Mouse (Mus musculus) neural tube, embryonic 11.5 days (tissue): ENCODE results near the gene Arhgef5. TPM values are rescaled to one million over a fixed set of nuclear protein-coding genes. Genes with fewer than 3 reads are reported as not detected.

ENCODE experiments used
- ATAC-seq: fragments of 200-750 bp; cut with Nextera tagmentation; 2 replicates; pipeline ENCODE4 v1.8.0; 2017; ENCODE audit warnings: moderate number of reproducible peaks, mild to moderate bottlenecking, moderate TSS enrichment, moderate library complexity; ENCODE audit not compliant: insufficient read depth, low FRiP score, low TSS enrichment
- DNase-seq: peaks from one replicate; pipeline ENCODE4 v3.0.0-alpha.2; 2015; ENCODE audit warnings: low spot score
- H3K27ac ChIP-seq: fragments of 300-500 bp; sonication (generic); 2 replicates; pipeline ENCODE4 v1.5.1; 2014; ENCODE audit warnings: low read depth, mild to moderate bottlenecking, low read length
- H3K27me3 ChIP-seq: fragments of 300-500 bp; sonication (generic); 2 replicates; pipeline ENCODE4 v1.6.1; 2014; ENCODE audit warnings: mild to moderate bottlenecking, low read length, mixed read lengths; ENCODE audit not compliant: control insufficient read depth, insufficient read depth
- H3K36me3 ChIP-seq: fragments of 300-500 bp; sonication (generic); 2 replicates; pipeline ENCODE4 v1.6.1; 2014; ENCODE audit warnings: mild to moderate bottlenecking, low read length, moderate library complexity, mixed read lengths; ENCODE audit not compliant: control insufficient read depth, insufficient read depth
- H3K4me1 ChIP-seq: fragments of 300-500 bp; sonication (generic); 2 replicates; pipeline ENCODE4 v1.6.1; 2014; ENCODE audit warnings: low read length, mixed read lengths; ENCODE audit not compliant: control insufficient read depth, insufficient read depth
- H3K4me2 ChIP-seq: fragments of 300-500 bp; sonication (generic); 2 replicates; pipeline ENCODE4 v1.6.1; 2014; ENCODE audit warnings: low read depth, mild to moderate bottlenecking, moderate library complexity
- H3K4me3 ChIP-seq: fragments of 300-500 bp; sonication (generic); 2 replicates; pipeline ENCODE4 v1.5.1; 2014; ENCODE audit warnings: low read depth, low read length
- H3K9ac ChIP-seq: fragments of 300-500 bp; sonication (generic); 2 replicates; pipeline ENCODE4 v1.6.1; 2014; ENCODE audit warnings: mild to moderate bottlenecking, low read length
- H3K9me3 ChIP-seq: fragments of 300-500 bp; sonication (generic); 2 replicates; pipeline ENCODE4 v1.6.1; 2016; ENCODE audit warnings: low read length; ENCODE audit not compliant: control insufficient read depth
- WGBS: fragments of 180-500 bp; shearing (Covaris S2); extraction: QIAGEN DNeasy Blood & Tissue Kit; methylation state at CpG from one replicate; pipeline ENCODE4 v1.1.7; 2014; 5-methylcytosine and 5-hydroxymethylcytosine counted together
- polyA plus RNA-seq: library from polyadenylated mRNA; unstranded; fragments of >200 nt; fragmentation: Nextera tagmentation; extraction: Ambion mirVana; gene quantifications from 2 replicates; pipeline ENCODE4 v1.2.1, GENCODE M21; 2014

Gene Arhgef5
- polyA plus RNA-seq, 1 experiment from 2014 or later: 2.6 TPM

DNA sequence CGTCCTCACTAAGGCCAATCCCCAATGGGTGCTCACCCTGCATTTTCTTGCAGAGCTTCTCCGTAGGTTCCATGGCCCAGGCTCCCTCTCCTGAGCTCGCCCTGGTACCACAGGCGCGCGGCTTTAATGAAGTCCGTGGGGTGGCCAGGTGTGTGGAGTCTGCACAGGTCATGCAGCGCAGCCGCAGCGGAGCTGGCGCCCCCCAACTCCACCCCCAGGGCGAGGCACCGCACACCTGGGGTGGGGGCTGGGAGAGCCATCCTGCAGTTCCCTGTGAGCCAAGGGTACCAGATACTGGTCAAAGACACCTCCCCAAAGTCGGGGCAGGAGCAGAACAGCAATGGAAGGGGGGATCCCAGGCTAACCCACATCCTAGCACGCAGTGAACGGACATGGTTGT, 44.1 kb downstream of the Arhgef5 start, which contains the start of gene Nobox:
Gene Nobox, minus strand, starts transcription at position 101 of the 400 bp plus-strand sequence.
- WGBS: 61% methylated on average over 16 of the region's 16 CpGs
- Histone ChIP-seq H3K36me3 (no peaks in the 10 kb centered on the region), H3K27ac (no peak within 1 kb of the TSS), H3K27me3 (no peaks in the 10 kb centered on the region), H3K4me3 (no peak within 1 kb of the TSS), H3K9ac (no peak within 1 kb of the TSS), H3K4me2 (no peak within 1 kb of the TSS), H3K9me3 (no peaks in the 10 kb centered on the region), H3K4me1 (no peaks in the 10 kb centered on the region)
- no peak for ATAC-seq
- DNase-seq: no peak

DNA sequence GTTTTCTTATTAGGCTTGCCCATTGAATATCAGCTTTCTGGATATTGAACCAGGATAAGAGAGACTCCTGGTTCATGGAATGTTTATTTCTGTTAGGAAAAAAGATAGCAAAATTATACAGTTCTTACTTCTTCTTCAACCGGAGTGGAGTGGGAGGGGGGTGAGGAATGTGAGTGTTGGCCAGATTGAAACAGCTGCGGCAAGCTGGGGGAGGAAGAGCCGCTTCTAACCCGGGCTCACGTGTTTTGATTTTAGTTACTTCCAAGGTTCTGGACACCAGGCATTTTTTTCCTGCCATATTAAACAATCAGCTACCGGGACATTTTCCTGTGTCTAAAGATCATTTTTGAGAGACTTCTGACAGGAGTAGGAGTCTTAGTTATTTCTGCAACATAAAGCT, 44.7 kb downstream of the Arhgef5 start:
- 66% methylated on average over 6 of the region's 6 CpGs for WGBS

DNA sequence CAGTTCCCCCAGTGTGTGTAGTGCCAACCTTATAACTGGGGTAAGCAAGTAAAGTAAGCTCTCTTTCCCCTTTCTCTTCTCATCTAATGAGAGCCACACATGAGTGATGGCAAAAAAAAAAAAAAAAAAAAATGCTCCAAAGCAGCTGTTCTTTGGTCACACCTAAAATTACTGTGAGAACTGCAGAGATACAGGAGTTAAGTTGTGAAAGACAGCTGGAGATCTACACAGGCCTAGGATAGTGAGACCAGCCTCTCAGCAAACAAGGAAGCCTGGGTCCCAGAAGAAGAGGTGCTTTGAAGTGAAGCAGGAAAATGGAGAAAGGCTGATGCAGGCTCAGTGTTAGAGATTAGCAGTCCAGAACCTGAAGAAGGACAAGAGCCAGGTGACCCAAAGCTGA, 47.2 kb downstream of the Arhgef5 start:
- Histone ChIP-seq H3K4me2 (no peak overlapping the region), H3K27ac (no peak overlapping the region), H3K9ac (no peak overlapping the region), H3K9me3 (no peaks in the 10 kb centered on the region), H3K4me3 (no peak overlapping the region), H3K4me1 (no peaks in the 10 kb centered on the region), H3K27me3 (no peaks in the 10 kb centered on the region), H3K36me3 (no peaks in the 10 kb centered on the region)
- ATAC-seq: no peak
- DNase-seq: no peak

More for the DNA sequence above, 44.7 kb downstream of the Arhgef5 start:
- no peak overlapping the region for H3K27ac ChIP-seq
- H3K9ac ChIP-seq: no peak overlapping the region
- H3K9me3 ChIP-seq: no peaks in the 10 kb centered on the region
- H3K27me3 ChIP-seq: no peaks in the 10 kb centered on the region
- no peak overlapping the region for H3K4me3 ChIP-seq
- ATAC-seq (no peak), DNase-seq (no peak)
- no peaks in the 10 kb centered on the region for H3K4me1 ChIP-seq
- no peaks in the 10 kb centered on the region for H3K36me3 ChIP-seq
- no peak overlapping the region for H3K4me2 ChIP-seq

DNA sequence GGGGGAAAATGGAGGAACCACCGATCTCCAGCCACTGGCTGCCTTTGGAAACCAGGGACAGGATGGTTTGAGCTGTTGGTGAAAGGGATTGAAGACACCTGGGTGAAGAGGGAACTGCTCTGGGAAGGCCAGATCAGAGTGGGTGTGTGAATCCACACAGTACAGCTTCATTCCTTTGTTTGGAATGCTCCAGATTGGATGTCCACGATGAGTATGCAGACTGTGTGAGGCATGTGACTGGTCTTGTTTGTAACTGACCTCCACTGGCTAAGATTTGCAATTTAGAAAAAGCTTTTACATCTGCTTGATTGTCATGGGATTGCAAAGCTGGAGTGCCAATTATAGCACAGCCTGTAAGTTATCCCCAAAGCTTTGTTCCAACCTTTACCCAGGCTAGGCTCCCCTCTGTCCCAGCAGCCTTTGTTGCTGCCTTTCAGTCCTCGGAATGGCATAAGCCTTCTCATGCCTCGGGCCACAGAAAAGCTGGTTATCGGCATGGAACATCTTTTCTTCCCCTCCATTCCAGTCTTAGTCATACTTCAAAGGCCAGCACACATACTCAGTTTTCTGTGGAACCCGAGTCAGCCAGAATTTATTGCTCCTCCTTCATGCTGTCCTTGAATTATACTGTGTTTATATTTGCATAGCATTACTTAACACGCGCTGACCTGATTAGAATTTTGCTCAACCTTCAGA, 47.7 kb downstream of the Arhgef5 start:
- 70% methylated on average over 8 of the region's 8 CpGs for WGBS
- no peaks in the 10 kb centered on the region for H3K9me3 ChIP-seq
- no peaks in the 10 kb centered on the region for H3K27me3 ChIP-seq
- no peak overlapping the region for H3K4me2 ChIP-seq
- peak; percentile 42; the same call in 1 of the 2 replicates for ATAC-seq
- no peak for DNase-seq
- no peaks in the 10 kb centered on the region for H3K4me1 ChIP-seq
- H3K4me3 ChIP-seq: no peak overlapping the region
- H3K27ac ChIP-seq: no peak overlapping the region
- no peak overlapping the region for H3K9ac ChIP-seq
- no peaks in the 10 kb centered on the region for H3K36me3 ChIP-seq

DNA sequence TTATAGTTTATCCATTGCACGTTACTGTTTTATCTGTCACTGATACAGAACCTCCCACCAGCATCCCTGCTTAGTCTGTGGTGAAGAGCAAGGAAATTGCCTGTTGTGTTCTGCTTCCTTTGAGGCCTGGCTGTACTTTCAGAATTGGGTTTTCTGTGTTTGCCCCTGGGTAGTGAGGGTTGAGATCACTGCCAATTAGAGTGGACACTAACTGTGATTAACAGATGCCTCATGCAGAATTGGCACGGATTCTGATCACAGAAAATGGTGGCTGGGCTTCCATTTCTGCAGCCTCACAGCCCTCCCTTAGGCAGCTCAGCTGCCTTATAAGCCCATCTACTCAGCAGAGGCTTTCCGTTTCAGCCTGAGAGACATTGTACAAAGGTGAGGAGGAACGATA, 68.1 kb downstream of the Arhgef5 start:
- no peak overlapping the region for H3K9ac ChIP-seq
- no peaks in the 10 kb centered on the region for H3K36me3 ChIP-seq
- no peaks in the 10 kb centered on the region for H3K4me1 ChIP-seq
- ATAC-seq: no peak
- H3K27me3 ChIP-seq: no peaks in the 10 kb centered on the region
- no peaks in the 10 kb centered on the region for H3K9me3 ChIP-seq
- H3K4me3 ChIP-seq: no peak overlapping the region
- DNase-seq: no peak
- no peak overlapping the region for H3K27ac ChIP-seq
- no peak overlapping the region for H3K4me2 ChIP-seq
- WGBS: 86% methylated on average over 4 of the region's 4 CpGs

DNA sequence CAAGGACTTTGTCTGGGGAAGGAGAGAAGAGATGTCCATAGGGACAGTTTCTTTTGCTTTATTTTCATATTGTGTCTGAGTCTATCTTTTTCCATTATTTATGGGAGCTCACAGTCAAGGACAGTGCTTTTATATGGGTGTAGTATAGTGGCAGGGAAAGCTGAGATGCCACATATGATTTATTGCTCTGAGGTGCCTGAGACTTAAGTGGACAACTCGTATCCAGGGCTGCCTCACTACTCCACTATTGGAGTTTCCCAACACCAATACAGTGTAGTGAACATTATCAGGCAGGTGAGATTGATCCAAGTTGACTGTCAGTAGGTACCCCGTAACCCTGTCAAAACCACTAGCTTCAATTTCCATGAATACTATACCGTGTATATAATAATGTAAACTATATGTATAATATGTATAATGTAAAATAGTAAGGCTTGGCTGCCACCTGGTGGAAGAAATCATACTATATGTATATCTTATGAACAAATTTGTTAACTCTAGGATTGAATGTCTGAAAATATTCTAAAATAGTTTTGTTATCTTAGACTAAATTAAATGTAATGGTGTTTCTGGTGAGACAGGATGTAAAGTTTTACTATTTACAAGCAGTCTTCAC, 70.3 kb downstream of the Arhgef5 start:
- 81% methylated on average over 3 of the region's 3 CpGs for WGBS

DNA sequence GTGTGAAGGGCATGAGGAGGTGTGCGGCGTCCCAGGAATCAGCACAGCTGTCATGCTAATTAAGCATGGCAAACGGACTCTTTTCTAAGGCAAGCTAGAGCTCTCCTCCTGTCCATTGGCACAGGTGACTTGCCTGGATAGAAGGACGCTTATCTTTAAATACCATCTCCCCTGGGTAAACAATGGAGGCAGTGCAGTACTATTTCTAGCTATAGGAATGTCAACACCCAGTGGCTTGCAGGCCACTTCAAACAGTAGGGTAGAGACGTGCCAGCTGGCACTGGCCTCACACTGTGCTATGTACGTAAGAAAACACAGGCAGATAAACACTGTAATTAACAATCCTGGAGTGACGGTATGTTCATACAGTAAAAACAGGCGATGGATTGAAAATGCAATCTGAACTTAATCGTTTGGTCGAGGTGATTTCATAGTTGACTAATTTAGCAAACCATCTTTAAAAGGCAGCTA, 72.1 kb downstream of the Arhgef5 start:
- Histone ChIP-seq H3K27ac (no peak overlapping the region), H3K4me2 (no peak overlapping the region), H3K4me3 (no peak overlapping the region), H3K9me3 (no peaks in the 10 kb centered on the region), H3K4me1 (no peaks in the 10 kb centered on the region), H3K36me3 (no peaks in the 10 kb centered on the region), H3K27me3 (no peaks in the 10 kb centered on the region), H3K9ac (no peak overlapping the region)
- ATAC-seq (no peak), DNase-seq (no peak)
- 60% methylated on average over 10 of the region's 10 CpGs for WGBS

More for the DNA sequence above, 70.3 kb downstream of the Arhgef5 start:
- Histone ChIP-seq H3K4me2 (no peak overlapping the region), H3K4me3 (no peak overlapping the region), H3K9me3 (no peaks in the 10 kb centered on the region), H3K4me1 (no peaks in the 10 kb centered on the region), H3K9ac (no peak overlapping the region), H3K36me3 (no peaks in the 10 kb centered on the region), H3K27ac (no peak overlapping the region), H3K27me3 (no peaks in the 10 kb centered on the region)
- DNase-seq (no peak), ATAC-seq (no peak)

DNA sequence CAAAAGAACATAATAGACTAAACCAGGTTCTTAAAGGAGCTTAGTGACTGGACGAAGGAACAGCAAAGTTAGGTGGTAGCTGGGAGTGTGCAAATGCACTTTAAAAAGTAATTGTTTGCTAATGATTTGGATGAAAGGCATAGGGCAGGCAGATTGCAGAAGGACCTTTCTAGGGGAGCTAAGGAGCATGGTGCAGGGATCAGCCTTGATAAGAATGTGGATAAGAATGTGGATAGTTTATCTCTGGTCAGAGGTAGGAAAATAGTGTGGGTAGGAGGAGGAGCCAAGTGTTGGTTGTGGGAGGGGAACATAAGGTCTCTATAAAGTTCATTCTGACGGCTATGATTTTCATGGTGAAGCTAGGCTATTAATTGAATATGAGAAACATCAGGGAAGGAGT, 73.4 kb downstream of the Arhgef5 start:
- no peaks in the 10 kb centered on the region for H3K4me1 ChIP-seq
- no peaks in the 10 kb centered on the region for H3K9me3 ChIP-seq
- H3K4me2 ChIP-seq: no peak overlapping the region
- DNase-seq (no peak), ATAC-seq (no peak)
- no peak overlapping the region for H3K27ac ChIP-seq
- no peaks in the 10 kb centered on the region for H3K36me3 ChIP-seq
- no peak overlapping the region for H3K4me3 ChIP-seq
- WGBS: 77% methylated on average over 2 of the region's 2 CpGs
- no peak overlapping the region for H3K9ac ChIP-seq
- H3K27me3 ChIP-seq: no peaks in the 10 kb centered on the region
